Mouse (Mus musculus): ENCODE results near the gene Nup62. TPM values are rescaled to one million over a fixed set of nuclear protein-coding genes. Genes with fewer than 3 reads are reported as not detected.
"Not testable (repeated sequence)": the region's sequence is repeated elsewhere in the genome, so short reads cannot be mapped to it uniquely, and the experiment has no call there.

The Nup62 gene
- polyA plus RNA-seq, 1 experiment from 2014 or later: 97.7 TPM

GRCm38 (mm10) chr7:44868919-44869696 is 53.2 kb downstream of the Nup62 start:
- H3K9me3 ChIP-seq: no peaks in the 10 kb centered on the region
- H3K36me3 ChIP-seq: peaks cover 15% of the 10 kb centered on the region
- WGBS: under 1% methylated on average over 105 of the region's 108 CpGs
- peak overlapping the region; percentile 100 for H3K9ac ChIP-seq
- ATAC-seq (ENCODE audit: borderline replicate concordance, extremely low read depth, low FRiP score, low TSS enrichment): peak; percentile 64
- no peaks in the 10 kb centered on the region for H3K27me3 ChIP-seq
- H3K4me1 ChIP-seq: peaks cover 52% of the 10 kb centered on the region
- H3K27ac ChIP-seq: peak overlapping the region; percentile 100
- peak overlapping the region; percentile 99 for H3K4me3 ChIP-seq
- H3K4me2 ChIP-seq: peak overlapping the region; percentile 71

GRCm38 (mm10) chr7:44869697-44870528 is 54.0 kb downstream of the Nup62 start, which contains the start of gene Ptov1:
Gene Ptov1, minus strand, starts transcription at chr7:44869788.
- Histone ChIP-seq H3K9me3 (no peaks in the 10 kb centered on the region), H3K4me2 (peak within 1 kb of the TSS; percentile 71), H3K27ac (peak within 1 kb of the TSS; percentile 100), H3K4me1 (peaks cover 44% of the 10 kb centered on the region), H3K9ac (peak within 1 kb of the TSS; percentile 100), H3K4me3 (peak within 1 kb of the TSS; percentile 99), H3K36me3 (peaks cover 7% of the 10 kb centered on the region; the same call in 1 of the 2 replicates), H3K27me3 (no peaks in the 10 kb centered on the region)
- peak; percentile 93 for ATAC-seq (ENCODE audit: borderline replicate concordance, extremely low read depth, low FRiP score, low TSS enrichment)
- WGBS: 2% methylated on average over 29 of the region's 29 CpGs

GRCm38 (mm10) chr7:44870614-44871013 is 54.7 kb downstream of the Nup62 start:
- H3K4me2 ChIP-seq: peak overlapping the region; percentile 71
- peaks cover 37% of the 10 kb centered on the region for H3K4me1 ChIP-seq
- ATAC-seq (ENCODE audit: borderline replicate concordance, extremely low read depth, low FRiP score, low TSS enrichment): no peak
- H3K4me3 ChIP-seq: peak overlapping the region; percentile 99
- WGBS: 78% methylated on average over 6 of the region's 6 CpGs
- H3K27me3 ChIP-seq: no peaks in the 10 kb centered on the region
- no peaks in the 10 kb centered on the region for H3K9me3 ChIP-seq
- peak overlapping the region; percentile 100 for H3K27ac ChIP-seq
- H3K36me3 ChIP-seq: 0 out of 2 replicates have a peak, but pooled peaks cover 1% of the 10 kb centered on the region
- H3K9ac ChIP-seq: peak overlapping the region; percentile 100; the same call in 1 of the 2 replicates

GRCm38 (mm10) chr7:44871181-44871580 is 55.3 kb downstream of the Nup62 start:
- Histone ChIP-seq H3K27me3 (no peaks in the 10 kb centered on the region), H3K36me3 (peaks cover 6% of the 10 kb centered on the region; the same call in 1 of the 2 replicates), H3K9me3 (no peaks in the 10 kb centered on the region), H3K4me2 (no peak overlapping the region), H3K4me1 (peaks cover 32% of the 10 kb centered on the region), H3K9ac (no peak overlapping the region), H3K4me3 (no peak overlapping the region), H3K27ac (no peak overlapping the region)
- ATAC-seq (ENCODE audit: borderline replicate concordance, extremely low read depth, low FRiP score, low TSS enrichment): no peak
- 94% methylated on average over 1 of the region's 1 CpGs for WGBS

GRCm38 (mm10) chr7:44871774-44872173 is 55.9 kb downstream of the Nup62 start:
- not testable (repeated sequence) for H3K27me3 ChIP-seq; H3K9ac ChIP-seq; H3K4me2 ChIP-seq; H3K9me3 ChIP-seq; H3K27ac ChIP-seq; ATAC-seq (ENCODE audit: borderline replicate concordance, extremely low read depth, low FRiP score, low TSS enrichment); H3K4me3 ChIP-seq
- H3K4me1 ChIP-seq: peaks cover 26% of the 10 kb centered on the region
- H3K36me3 ChIP-seq: peaks cover 12% of the 10 kb centered on the region
- 83% methylated on average over 2 of the region's 2 CpGs for WGBS

- Histone ChIP-seq H3K27ac (no peak overlapping the region), H3K4me3 (no peak overlapping the region), H3K27me3 (no peaks in the 10 kb centered on the region), H3K4me2 (no peak overlapping the region), H3K4me1 (0 out of 2 replicates have a peak, but pooled peaks cover 2% of the 10 kb centered on the region), H3K9ac (no peak overlapping the region), H3K9me3 (no peaks in the 10 kb centered on the region), H3K36me3 (peaks cover 71% of the 10 kb centered on the region)
- no peak for ATAC-seq (ENCODE audit: borderline replicate concordance, extremely low read depth, low FRiP score, low TSS enrichment)
- 84% methylated on average over 14 of the region's 14 CpGs for WGBS
Measured at GRCm38 (mm10) chr7:44877833-44878232, 61.9 kb downstream of the Nup62 start.

MicroRNAs within 50 kb of the gene (microRNA counts, 519-probe panel; counts per million panel counts)
- 19.7 counts per million for microRNA mmu-miR-707

Small RNA genes within 50 kb of the gene (microRNA-seq; reads per million reads assigned to microRNA genes)
- not detected for gene Mir707

Other genes starting within 250 kb of the Nup62 start
- 30.9 and 42.2 TPM in 2 replicates for gene Napsa, start 243.7 kb upstream of the Nup62 start, polyA plus RNA-seq (2015; fragmentation: Nextera tagmentation; extraction: Ambion mirVana)
- gene Kcnc3, start 225.4 kb upstream of the Nup62 start, polyA plus RNA-seq (2015; fragmentation: Nextera tagmentation; extraction: Ambion mirVana): 1.5 and 2.1 TPM in 2 replicates
- 44.1 and 47.8 TPM in 2 replicates for gene Myh14, start 145.2 kb upstream of the Nup62 start, polyA plus RNA-seq (2015; fragmentation: Nextera tagmentation; extraction: Ambion mirVana)
- gene Izumo2, start 107.3 kb upstream of the Nup62 start, polyA plus RNA-seq (2015; fragmentation: Nextera tagmentation; extraction: Ambion mirVana): not detected in 2 replicates
- gene Vrk3, start 67.7 kb upstream of the Nup62 start, polyA plus RNA-seq (2015; fragmentation: Nextera tagmentation; extraction: Ambion mirVana): 40.6 and 46.1 TPM in 2 replicates
- 2.1 and 2.2 TPM in 2 replicates for gene Zfp473, start 65.0 kb upstream of the Nup62 start, polyA plus RNA-seq (2015; fragmentation: Nextera tagmentation; extraction: Ambion mirVana)
- 0.63 and 1.7 TPM in 2 replicates for gene Il4i1, start 299 bp downstream of the Nup62 start, polyA plus RNA-seq (2015; fragmentation: Nextera tagmentation; extraction: Ambion mirVana)
- gene Atf5, start 570 bp downstream of the Nup62 start, polyA plus RNA-seq (2015; fragmentation: Nextera tagmentation; extraction: Ambion mirVana): 4.9 and 5.0 TPM in 2 replicates
- gene Akt1s1, start 32.9 kb downstream of the Nup62 start, polyA plus RNA-seq (2015; fragmentation: Nextera tagmentation; extraction: Ambion mirVana): 109 and 111 TPM in 2 replicates
- gene Tbc1d17, start 33.0 kb downstream of the Nup62 start, polyA plus RNA-seq (2015; fragmentation: Nextera tagmentation; extraction: Ambion mirVana): 71.3 and 74.4 TPM in 2 replicates
- gene Pnkp, start 41.1 kb downstream of the Nup62 start, polyA plus RNA-seq (2015; fragmentation: Nextera tagmentation; extraction: Ambion mirVana): 37.6 and 37.9 TPM in 2 replicates
- 371 and 398 TPM in 2 replicates for gene Ptov1, start 53.7 kb downstream of the Nup62 start, polyA plus RNA-seq (2015; fragmentation: Nextera tagmentation; extraction: Ambion mirVana)
- 93.5 and 97.7 TPM in 2 replicates for gene Med25, start 76.6 kb downstream of the Nup62 start, polyA plus RNA-seq (2015; fragmentation: Nextera tagmentation; extraction: Ambion mirVana)
- 21.0 and 24.0 TPM in 2 replicates for gene Fuz, start 80.0 kb downstream of the Nup62 start, polyA plus RNA-seq (2015; fragmentation: Nextera tagmentation; extraction: Ambion mirVana)
- gene Ap2a1, start 113.4 kb downstream of the Nup62 start, polyA plus RNA-seq (2015; fragmentation: Nextera tagmentation; extraction: Ambion mirVana): 63.1 and 64.8 TPM in 2 replicates
- gene Tsks, start 127.1 kb downstream of the Nup62 start, polyA plus RNA-seq (2015; fragmentation: Nextera tagmentation; extraction: Ambion mirVana): 0.09 and 0.15 TPM in 2 replicates
- gene Cpt1c, start 158.8 kb downstream of the Nup62 start, polyA plus RNA-seq (2015; fragmentation: Nextera tagmentation; extraction: Ambion mirVana): 14.5 and 15.0 TPM in 2 replicates
- gene Prmt1, start 170.5 kb downstream of the Nup62 start, polyA plus RNA-seq (2015; fragmentation: Nextera tagmentation; extraction: Ambion mirVana): 545 and 586 TPM in 2 replicates
- gene Irf3, start 181.6 kb downstream of the Nup62 start, polyA plus RNA-seq (2015; fragmentation: Nextera tagmentation; extraction: Ambion mirVana): 88.1 and 92.6 TPM in 2 replicates
- gene Bcl2l12, start 182.6 kb downstream of the Nup62 start, polyA plus RNA-seq (2015; fragmentation: Nextera tagmentation; extraction: Ambion mirVana): 66.3 and 66.7 TPM in 2 replicates
- 35.5 and 36.5 TPM in 2 replicates for gene Scaf1, start 200.3 kb downstream of the Nup62 start, polyA plus RNA-seq (2015; fragmentation: Nextera tagmentation; extraction: Ambion mirVana)
- gene Rras, start 201.9 kb downstream of the Nup62 start, polyA plus RNA-seq (2015; fragmentation: Nextera tagmentation; extraction: Ambion mirVana): 49.7 and 50.4 TPM in 2 replicates
- gene Prr12, start 236.8 kb downstream of the Nup62 start, polyA plus RNA-seq (2015; fragmentation: Nextera tagmentation; extraction: Ambion mirVana): 10.9 and 11.1 TPM in 2 replicates
- gene Nosip, start 246.3 kb downstream of the Nup62 start, polyA plus RNA-seq (2015; fragmentation: Nextera tagmentation; extraction: Ambion mirVana): 74.9 and 75.1 TPM in 2 replicates
- 23.1 and 24.2 TPM in 2 replicates for gene Prrg2, start 246.6 kb downstream of the Nup62 start, polyA plus RNA-seq (2015; fragmentation: Nextera tagmentation; extraction: Ambion mirVana)